Mouse (Mus musculus) lung, embryonic 14.5 days (tissue): ENCODE data around the gene Tmem219. TPM values are rescaled to one million over a fixed set of nuclear protein-coding genes. Genes with fewer than 3 reads are reported as not detected.

ENCODE experiments used
- ATAC-seq: fragments of 200-750 bp; cut with Nextera tagmentation; 2 replicates; pipeline ENCODE4 v1.8.0; 2017; ENCODE audit warnings: mild to moderate bottlenecking, moderate TSS enrichment, moderate library complexity; ENCODE audit not compliant: insufficient read depth
- DNase-seq: peaks from one replicate; pipeline ENCODE4 v3.0.0-alpha.2; 2015
- H3K27ac ChIP-seq: fragments of 300-500 bp; sonication (generic); 2 replicates; pipeline ENCODE4 v1.5.1; 2014; ENCODE audit warnings: low read depth, mild to moderate bottlenecking, moderate library complexity
- H3K27me3 ChIP-seq: fragments of 300-500 bp; sonication (generic); 2 replicates; pipeline ENCODE4 v1.6.1; 2014; ENCODE audit warnings: low read length, control low read depth; ENCODE audit not compliant: insufficient read depth
- H3K36me3 ChIP-seq: fragments of 300-500 bp; sonication (generic); 2 replicates; pipeline ENCODE4 v1.6.1; 2014; ENCODE audit warnings: control low read depth; ENCODE audit not compliant: insufficient read depth
- H3K4me1 ChIP-seq: fragments of 300-500 bp; sonication (generic); 2 replicates; pipeline ENCODE4 v1.6.1; 2014; ENCODE audit warnings: antibody characterized with exemption, control low read depth; ENCODE audit not compliant: insufficient read depth
- H3K4me2 ChIP-seq: fragments of 300-500 bp; sonication (generic); 2 replicates; pipeline ENCODE4 v1.6.1; 2014; ENCODE audit warnings: mild to moderate bottlenecking
- H3K4me3 ChIP-seq: fragments of 300-500 bp; sonication (generic); 2 replicates; pipeline ENCODE4 v1.5.1; 2014; ENCODE audit warnings: low read depth, low read length
- H3K9ac ChIP-seq: fragments of 300-500 bp; sonication (generic); 2 replicates; pipeline ENCODE4 v1.6.1; 2014
- H3K9me3 ChIP-seq: fragments of 300-500 bp; sonication (generic); 2 replicates; pipeline ENCODE4 v1.6.1; 2016; ENCODE audit warnings: low read depth, low read length, control low read depth
- CTCF ChIP-seq: IDR thresholded peaks from 2 replicates; pipeline ENCODE4 v1.5.1; 2016; ENCODE audit warnings: antibody characterized with exemption, low read depth
- WGBS: fragments of 180-500 bp; shearing (Covaris S2); extraction: QIAGEN DNeasy Blood & Tissue Kit; methylation state at CpG from one replicate; pipeline ENCODE4 v1.1.7; 2014; 5-methylcytosine and 5-hydroxymethylcytosine counted together
- polyA plus RNA-seq: library from polyadenylated mRNA; unstranded; fragments of >200 nt; fragmentation: Nextera tagmentation; extraction: Ambion mirVana; gene quantifications from 2 replicates; pipeline ENCODE4 v1.2.1, GENCODE M21; 2014

Gene Tmem219
- polyA plus RNA-seq, 1 experiment from 2014 or later = 31.5 TPM

DNA sequence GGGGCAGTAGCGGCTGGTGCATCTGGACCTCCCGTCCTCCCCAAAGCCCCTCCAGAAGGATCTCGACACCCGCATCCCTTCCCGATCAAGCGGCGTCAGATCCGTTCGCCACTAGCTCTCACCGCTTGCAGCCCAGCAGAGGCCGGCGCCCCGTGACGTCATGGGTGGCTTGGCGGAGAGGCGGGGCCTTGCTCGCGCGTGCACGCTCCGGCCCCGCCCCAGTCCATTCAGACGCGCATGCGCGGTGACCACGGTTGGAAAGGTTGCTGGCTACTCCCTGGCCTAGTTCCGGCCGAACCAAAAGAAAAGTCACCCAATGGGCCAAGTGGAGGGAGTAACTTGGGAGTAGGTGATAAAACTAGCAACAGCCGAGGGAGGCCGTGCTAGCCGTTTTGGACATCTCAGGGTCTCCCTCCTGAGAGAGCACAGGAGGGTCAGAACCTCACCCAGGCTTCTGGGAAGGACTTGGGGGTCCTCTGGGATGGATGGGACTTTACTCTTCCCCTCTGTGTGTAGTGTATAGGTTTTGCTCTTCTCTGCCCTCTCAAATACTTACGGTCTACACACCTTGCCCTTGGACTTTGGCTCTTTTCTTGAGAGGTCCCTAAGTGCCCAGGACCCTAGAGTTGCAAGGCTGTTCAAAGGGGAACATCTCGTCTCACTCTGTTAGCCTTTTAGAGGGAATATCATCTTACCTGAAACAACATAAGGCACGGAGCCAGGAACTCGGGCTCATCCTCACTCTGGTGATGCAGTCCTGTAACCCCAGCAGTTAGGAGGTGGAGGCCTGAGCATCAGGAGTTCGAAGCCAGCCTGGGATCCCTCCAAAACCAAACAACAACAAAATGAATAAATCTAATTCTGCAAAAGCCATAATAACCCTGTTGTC, 24.4 kb downstream of the Tmem219 start:
- H3K9me3 ChIP-seq = no peaks in the 10 kb centered on the region
- H3K4me3 ChIP-seq = peak overlapping the region; percentile 71
- ATAC-seq = peak; percentile 94
- H3K4me2 ChIP-seq = peak overlapping the region; percentile 95
- peak overlapping the region; percentile 60; the same call in 1 of the 2 replicates for H3K27ac ChIP-seq
- H3K4me1 ChIP-seq = peaks cover 10% of the 10 kb centered on the region
- H3K36me3 ChIP-seq = no peaks in the 10 kb centered on the region
- H3K9ac ChIP-seq = peak overlapping the region; percentile 77
- DNase-seq = peak; percentile 98
- TF ChIP-seq CTCF = no peak
- H3K27me3 ChIP-seq = no peaks in the 10 kb centered on the region
- WGBS = 9% methylated on average over 37 of the region's 37 CpGs

GRCm38 (mm10) chr7:126897390-126898101, 25.2 kb downstream of the Tmem219 start:
- peak overlapping the region; percentile 60; the same call in 1 of the 2 replicates for H3K27ac ChIP-seq
- peak overlapping the region; percentile 77 for H3K9ac ChIP-seq
- peak; percentile 39 for DNase-seq
- ATAC-seq = no peak; the same call in 1 of the 2 replicates
- TF ChIP-seq CTCF = no peak
- no peaks in the 10 kb centered on the region for H3K36me3 ChIP-seq
- WGBS = 24% methylated on average over 15 of the region's 16 CpGs
- no peaks in the 10 kb centered on the region for H3K27me3 ChIP-seq
- H3K9me3 ChIP-seq = no peaks in the 10 kb centered on the region
- H3K4me2 ChIP-seq = peak overlapping the region; percentile 95
- peaks cover 10% of the 10 kb centered on the region for H3K4me1 ChIP-seq
- H3K4me3 ChIP-seq = peak overlapping the region; percentile 71

- 77% methylated on average over 5 of the region's 5 CpGs for WGBS
- Histone ChIP-seq H3K4me2 (peak overlapping the region; percentile 95; the same call in 1 of the 2 replicates), H3K27me3 (no peaks in the 10 kb centered on the region)
These were observed 25.8 kb downstream of the Tmem219 start for GRCm38 (mm10) chr7:126896912-126897311.

DNA sequence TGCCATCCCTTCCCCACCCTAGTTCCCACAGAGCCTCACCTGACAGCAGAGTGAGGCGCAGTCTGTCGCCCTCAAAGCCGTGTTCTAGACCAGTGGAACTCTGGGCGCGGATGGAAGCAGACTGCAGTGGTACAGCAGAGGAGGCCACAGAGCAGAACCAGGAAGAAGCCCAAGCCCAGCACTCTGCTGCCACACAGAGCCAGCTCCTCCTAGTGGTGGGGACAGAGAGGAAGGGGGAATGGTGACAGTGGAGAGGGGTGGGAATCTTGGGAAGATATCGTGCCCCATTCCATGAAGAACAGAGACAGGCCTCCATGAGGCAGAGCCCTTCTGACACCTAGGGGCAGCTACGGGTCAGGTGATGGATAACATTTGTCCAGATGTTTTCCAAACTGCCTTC, 33.9 kb downstream of the Tmem219 start:
- Histone ChIP-seq H3K9me3 (no peaks in the 10 kb centered on the region), H3K27ac (no peak overlapping the region), H3K9ac (no peak overlapping the region), H3K4me1 (no peaks in the 10 kb centered on the region), H3K27me3 (no peaks in the 10 kb centered on the region), H3K4me3 (no peak overlapping the region), H3K36me3 (0 out of 2 replicates have a peak, but pooled peaks cover 7% of the 10 kb centered on the region), H3K4me2 (no peak overlapping the region)
- WGBS = 40% methylated on average over 7 of the region's 7 CpGs
- no peak for ATAC-seq
- TF ChIP-seq CTCF = peak; percentile 55
- DNase-seq = no peak

More at GRCm38 (mm10) chr7:126896912-126897311, 25.8 kb downstream of the Tmem219 start:
- no peak for DNase-seq
- Histone ChIP-seq H3K36me3 (0 out of 2 replicates have a peak, but pooled peaks cover under 1% of the 10 kb centered on the region), H3K9ac (peak overlapping the region; percentile 77; the same call in 1 of the 2 replicates), H3K9me3 (no peaks in the 10 kb centered on the region), H3K4me3 (no peak overlapping the region), H3K4me1 (peaks cover 10% of the 10 kb centered on the region), H3K27ac (no peak overlapping the region; the same call in 1 of the 2 replicates)
- ATAC-seq = no peak
- TF ChIP-seq CTCF = no peak

- Histone ChIP-seq H3K9ac (no peak overlapping the region), H3K4me1 (no peaks in the 10 kb centered on the region; the same call in 1 of the 2 replicates), H3K27me3 (no peaks in the 10 kb centered on the region), H3K27ac (no peak overlapping the region), H3K36me3 (0 out of 2 replicates have a peak, but pooled peaks cover 7% of the 10 kb centered on the region), H3K4me3 (no peak overlapping the region), H3K4me2 (no peak overlapping the region), H3K9me3 (no peaks in the 10 kb centered on the region)
- 51% methylated on average over 5 of the region's 5 CpGs for WGBS
- ATAC-seq (no peak), DNase-seq (no peak)
- TF ChIP-seq CTCF = no peak
These were observed 35.4 kb downstream of the Tmem219 start for GRCm38 (mm10) chr7:126887281-126887680.

DNA sequence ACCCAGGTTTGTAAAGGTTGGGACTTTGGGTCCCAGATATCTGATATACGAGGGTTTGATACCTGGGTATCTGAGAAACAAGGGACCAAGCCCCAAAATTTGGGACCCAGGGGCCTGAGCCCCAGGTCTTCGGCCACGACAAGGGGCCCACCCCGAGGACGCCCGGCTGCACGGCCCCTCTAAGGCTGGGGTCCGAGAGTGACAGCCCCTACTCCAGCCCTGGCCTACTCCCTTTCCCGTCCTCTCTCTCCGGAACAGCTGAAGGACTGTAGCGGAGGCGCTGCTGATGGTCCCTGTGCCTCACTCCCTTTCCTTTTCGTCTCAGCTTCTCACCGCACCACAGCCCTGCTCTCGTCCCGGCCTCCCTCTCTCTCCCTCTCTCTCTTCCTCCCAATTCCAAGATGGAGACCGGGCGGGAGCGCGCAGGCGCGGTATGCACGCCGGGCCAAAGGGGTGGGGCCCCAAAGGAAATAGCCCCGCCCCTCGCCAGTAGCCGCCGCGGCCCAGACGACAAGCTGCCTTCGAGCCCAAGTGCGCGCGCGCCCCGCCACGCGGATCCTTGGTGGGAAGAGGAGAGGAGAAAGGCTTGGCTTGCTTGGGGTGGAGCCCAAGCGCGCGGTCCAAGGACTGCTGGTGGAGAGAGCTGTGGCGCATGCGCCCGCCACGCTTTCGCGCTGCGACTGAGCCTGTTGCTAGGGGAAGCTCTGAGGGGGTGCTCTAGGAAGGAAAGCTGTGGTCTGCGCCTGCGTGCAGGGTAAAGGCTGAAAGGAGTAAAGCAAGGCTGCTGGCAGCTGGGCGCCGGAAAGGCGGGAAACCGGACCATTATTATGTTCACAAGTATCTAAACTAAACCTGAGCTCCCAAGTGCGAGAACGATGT, 38.2 kb downstream of the Tmem219 start, which contains the start of gene Taok2:
Gene Taok2, minus strand, starts transcription at position 418 of the 879 bp plus-strand sequence.
- peaks cover 6% of the 10 kb centered on the region; the same call in 1 of the 2 replicates for H3K4me1 ChIP-seq
- no peaks in the 10 kb centered on the region for H3K9me3 ChIP-seq
- TF ChIP-seq CTCF = no peak
- no peaks in the 10 kb centered on the region for H3K27me3 ChIP-seq
- WGBS = under 1% methylated on average over 56 of the region's 56 CpGs
- peak within 1 kb of the TSS; percentile 99 for H3K4me2 ChIP-seq
- peak within 1 kb of the TSS; percentile 90 for H3K27ac ChIP-seq
- peak; percentile 99 for ATAC-seq
- DNase-seq = peak; percentile 99
- peaks cover 10% of the 10 kb centered on the region for H3K36me3 ChIP-seq
- peak within 1 kb of the TSS; percentile 80 for H3K9ac ChIP-seq
- H3K4me3 ChIP-seq = peak within 1 kb of the TSS; percentile 81
